Comparison of ENCODE assay signal across 8 mouse cellular contexts in genomic region chr7:24111772-24112155, GRCm38 (mm10). TPM values are rescaled to one million over a fixed set of nuclear protein-coding genes. Genes with fewer than 3 reads are reported as not detected.
DNase-seq lines count a peak whose midpoint lies in the region; ATAC-seq and TF ChIP-seq lines count a peak whose summit lies in the region.
"Had no signal": no experiment of that assay in that cellular context is flagged by ENCODE, and none has a peak within 500 bp of the region (broad histone marks: within the 10 kb centered on the region; RNA-seq: fewer than 3 reads in every experiment).

No protein-coding gene starts in this region.

- TF ChIP-seq CTCF in small intestine, adult 2 months (IDR thresholded peaks at IDR 0.05; ENCODE audit: extremely low read depth, insufficient read length, insufficient replicate concordance, low read depth, low read length) = no peak

- ATAC-seq in lung, embryonic 16.5 days (ENCODE audit: low read depth) = peak; percentile 55
- peak; percentile 76 for ATAC-seq in forebrain, embryonic 15.5 days (replicated peaks)
- no peak for ATAC-seq in limb, embryonic 13.5 days (ENCODE audit: low FRiP score, low read depth)

- TF ChIP-seq POLR2A in small intestine, adult 2 months (IDR thresholded peaks at IDR 0.05; ENCODE audit: low read depth, low read length) = no peak

- H3K4me2 ChIP-seq in lung, embryonic 16.5 days (ENCODE audit: low read depth, low read length) = peak overlapping the region; percentile 73
- peak overlapping the region; percentile 62 for H3K4me2 ChIP-seq in forebrain, embryonic 15.5 days (replicated peaks)
- H3K4me2 ChIP-seq in limb, embryonic 13.5 days (replicated peaks) = peak overlapping the region; percentile 74

- peaks cover 2% of the 10 kb centered on the region; the same call in 1 of the 2 replicates for H3K4me1 ChIP-seq in lung, embryonic 16.5 days (replicated peaks; ENCODE audit: control insufficient read depth, insufficient read depth, low read length)
- peaks cover 7% of the 10 kb centered on the region for H3K4me1 ChIP-seq in forebrain, embryonic 15.5 days
- peaks cover 4% of the 10 kb centered on the region; the same call in 1 of the 2 replicates for H3K4me1 ChIP-seq in limb, embryonic 13.5 days
- peaks cover 2% of the 10 kb centered on the region; the same call in 1 of the 2 replicates for H3K4me1 ChIP-seq in small intestine, adult 2 months (ENCODE audit: control insufficient read depth, insufficient read depth, insufficient read length, low read length)
- H3K4me1 ChIP-seq: megakaryocyte, embryonic 14.5 days had no signal

- H3K4me3 ChIP-seq in lung, embryonic 16.5 days (ENCODE audit: low read length) = peak overlapping the region; percentile 74
- peak overlapping the region; percentile 63 for H3K4me3 ChIP-seq in forebrain, embryonic 15.5 days
- H3K4me3 ChIP-seq in limb, embryonic 13.5 days = peak overlapping the region; percentile 73
- peak overlapping the region; percentile 74 for H3K4me3 ChIP-seq in small intestine, adult 2 months (ENCODE audit: low read depth, low read length)
- H3K4me3 ChIP-seq: megakaryocyte, embryonic 14.5 days had no signal

- peaks cover 24% of the 10 kb centered on the region for H3K36me3 ChIP-seq in lung, embryonic 16.5 days (ENCODE audit: control insufficient read depth, insufficient read depth, low read length)
- peaks cover 31% of the 10 kb centered on the region for H3K36me3 ChIP-seq in forebrain, embryonic 15.5 days
- H3K36me3 ChIP-seq in limb, embryonic 13.5 days = peaks cover 30% of the 10 kb centered on the region
- peaks cover 4% of the 10 kb centered on the region for H3K36me3 ChIP-seq in small intestine, adult 2 months (ENCODE audit: control insufficient read depth, insufficient read depth, low read length)

- H3K9ac ChIP-seq in lung, embryonic 16.5 days (ENCODE audit: low read length) = peak overlapping the region; percentile 87
- peak overlapping the region; percentile 40; the same call in 1 of the 2 replicates for H3K9ac ChIP-seq in forebrain, embryonic 15.5 days (replicated peaks)
- peak overlapping the region; percentile 83 for H3K9ac ChIP-seq in limb, embryonic 13.5 days

- H3K9me3 ChIP-seq in lung, embryonic 16.5 days (ENCODE audit: control insufficient read depth, low read length) = peaks cover 28% of the 10 kb centered on the region
- H3K9me3 ChIP-seq in forebrain, embryonic 15.5 days = peaks cover 27% of the 10 kb centered on the region
- peaks cover 27% of the 10 kb centered on the region for H3K9me3 ChIP-seq in limb, embryonic 13.5 days

- whole genome bisulfite sequencing in lung, embryonic 16.5 days = 5% methylated on average over 9 of the region's 9 CpGs
- 2% methylated on average over 9 of the region's 9 CpGs for WGBS in forebrain, embryonic 15.5 days
- 4% methylated on average over 9 of the region's 9 CpGs for WGBS in limb, embryonic 13.5 days
- WGBS in small intestine, adult 2 months = 11% methylated on average over 9 of the region's 9 CpGs

- DNase-seq in lung, adult 18-20 months = no peak
- DNase-seq in urinary bladder, postnatal 14 days (ENCODE audit: low spot score) = no peak
- no peak for DNase-seq in right cerebral cortex, postnatal 14 days

- peak overlapping the region; percentile 88 for H3K27ac ChIP-seq in lung, embryonic 16.5 days (ENCODE audit: low read length)
- no peak overlapping the region for H3K27ac ChIP-seq in forebrain, embryonic 15.5 days (replicated peaks)
- peak overlapping the region; percentile 75; the same call in 1 of the 2 replicates for H3K27ac ChIP-seq in limb, embryonic 13.5 days
- H3K27ac ChIP-seq in small intestine, adult 2 months (ENCODE audit: insufficient read depth, low read depth, low read length) = peak overlapping the region; percentile 85

- no peaks in the 10 kb centered on the region for H3K27me3 ChIP-seq in lung, embryonic 16.5 days (ENCODE audit: control insufficient read depth, insufficient read depth, low read depth, low read length)
- H3K27me3 ChIP-seq in forebrain, embryonic 15.5 days = no peaks in the 10 kb centered on the region
- no peaks in the 10 kb centered on the region for H3K27me3 ChIP-seq in limb, embryonic 13.5 days
- H3K27me3 ChIP-seq in small intestine, adult 2 months (ENCODE audit: control insufficient read depth, insufficient read depth, low read length) = no peaks in the 10 kb centered on the region
- H3K27me3 ChIP-seq: megakaryocyte, embryonic 14.5 days had no signal

RNA-seq across cellular contexts. Expression of gene Zfp112, which starts 0.3 kb away (rescaled TPM):
- 5.3 and 6.0 TPM in 2 replicates for polyA plus RNA-seq in lung, embryonic 16.5 days (2015; fragmentation: Nextera tagmentation; extraction: Ambion mirVana)
- polyA plus RNA-seq in forebrain, embryonic 15.5 days (2015; fragmentation: Nextera tagmentation; extraction: Ambion mirVana) = 10.4 and 11.0 TPM in 2 replicates
- 9.1 and 9.9 TPM in 2 replicates for polyA plus RNA-seq in limb, embryonic 13.5 days (2015; fragmentation: Nextera tagmentation; extraction: Ambion mirVana)
- 0.36 and 0.60 TPM in 2 replicates for polyA plus RNA-seq in small intestine, adult 2 months (2012; rRNA removed)

RNA-seq across cellular contexts. Expression of gene Zfp235, which starts 22.2 kb away (rescaled TPM):
- 18.4 and 18.5 TPM in 2 replicates for polyA plus RNA-seq in lung, embryonic 16.5 days (2015; fragmentation: Nextera tagmentation; extraction: Ambion mirVana)
- 23.2 and 27.3 TPM in 2 replicates for polyA plus RNA-seq in forebrain, embryonic 15.5 days (2015; fragmentation: Nextera tagmentation; extraction: Ambion mirVana)
- polyA plus RNA-seq in limb, embryonic 13.5 days (2015; fragmentation: Nextera tagmentation; extraction: Ambion mirVana) = 21.3 and 22.0 TPM in 2 replicates
- 3.2 and 3.3 TPM in 2 replicates for polyA plus RNA-seq in small intestine, adult 2 months (2012; rRNA removed)

RNA-seq across cellular contexts. Expression of gene Zfp180, which starts 30.0 kb away (rescaled TPM):
- 18.9 and 21.0 TPM in 2 replicates for polyA plus RNA-seq in lung, embryonic 16.5 days (2015; fragmentation: Nextera tagmentation; extraction: Ambion mirVana)
- polyA plus RNA-seq in forebrain, embryonic 15.5 days (2015; fragmentation: Nextera tagmentation; extraction: Ambion mirVana) = 35.9 and 39.5 TPM in 2 replicates
- 23.0 and 25.2 TPM in 2 replicates for polyA plus RNA-seq in limb, embryonic 13.5 days (2015; fragmentation: Nextera tagmentation; extraction: Ambion mirVana)
- polyA plus RNA-seq in small intestine, adult 2 months (2012; rRNA removed) = 3.8 and 7.4 TPM in 2 replicates

RNA-seq across cellular contexts. Expression of gene Vmn1r183, which starts 58.7 kb away (rescaled TPM):
- polyA plus RNA-seq in lung, embryonic 16.5 days (2015; fragmentation: Nextera tagmentation; extraction: Ambion mirVana) = not detected in 2 replicates
- not detected in 2 replicates for polyA plus RNA-seq in forebrain, embryonic 15.5 days (2015; fragmentation: Nextera tagmentation; extraction: Ambion mirVana)
- not detected in 2 replicates for polyA plus RNA-seq in limb, embryonic 13.5 days (2015; fragmentation: Nextera tagmentation; extraction: Ambion mirVana)
- polyA plus RNA-seq in small intestine, adult 2 months (2012; rRNA removed) = not detected in 2 replicates
